Mouse (Mus musculus): ENCODE results near the gene Smarca2.

DNA sequence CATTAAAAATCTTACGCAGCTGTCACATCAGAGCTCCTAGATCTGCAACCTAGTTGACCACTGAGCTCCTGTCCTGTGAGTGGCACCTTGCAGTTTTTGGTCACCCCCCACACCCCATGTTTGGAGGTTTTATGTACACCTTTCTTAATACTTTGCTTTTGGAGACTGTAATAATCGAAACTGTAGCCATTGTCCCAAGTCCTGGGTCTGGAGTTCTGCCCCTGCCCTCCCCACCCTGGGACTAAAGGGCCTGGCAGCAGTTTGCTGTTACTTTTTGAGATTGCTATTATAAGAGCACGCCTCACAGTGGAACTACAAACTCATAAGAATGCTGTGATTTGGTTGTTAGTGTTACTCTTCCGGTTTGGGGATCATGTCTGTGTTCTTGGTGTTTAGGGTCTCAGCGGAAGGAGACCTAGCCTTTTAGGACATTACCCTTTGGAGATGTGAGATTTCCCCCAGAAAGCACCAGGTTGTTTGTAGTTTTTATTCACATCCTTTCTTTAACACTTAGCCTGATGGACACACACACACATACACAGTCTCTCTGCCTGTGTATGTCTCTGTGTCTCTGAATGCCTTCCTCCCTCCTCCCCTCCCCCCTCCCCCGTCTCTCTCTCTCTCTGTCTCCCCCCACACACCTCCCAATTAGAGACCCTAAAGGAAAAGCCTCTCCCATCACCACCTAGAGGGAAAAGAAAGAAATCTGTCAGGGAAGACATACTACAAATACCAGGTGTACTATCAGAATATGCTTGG is 142.0 kb downstream of the Smarca2 start:
- TF ChIP-seq CTCF (IDR thresholded peaks at IDR 0.05; ENCODE audit: borderline replicate concordance, insufficient read depth, low read depth, low read length) (no peak), POLR2A (IDR thresholded peaks at IDR 0.05; ENCODE audit: borderline replicate concordance, insufficient read depth, low read length) (no peak)
